Mouse (Mus musculus) G1E (cell line): ENCODE results near the gene Prom2. TPM values are rescaled to one million over a fixed set of nuclear protein-coding genes. Genes with fewer than 3 reads are reported as not detected.

Experiments used
- ATAC-seq: 2 replicates; pipeline ENCODE4 v1.8.0; 2016; ENCODE audit warnings: mild to moderate bottlenecking; ENCODE audit not compliant: insufficient number of reproducible peaks, poor library complexity, low FRiP score, severe bottlenecking; ENCODE audit errors: extremely low read depth
- DNase-seq: peaks from one replicate; pipeline ENCODE4 v3.0.0; 2012; ENCODE audit warnings: low spot score
- H3K27me3 ChIP-seq: 2 replicates; pipeline ENCODE4 v1.6.1; 2012; ENCODE audit warnings: mild to moderate bottlenecking, low read length, inconsistent platforms; ENCODE audit not compliant: insufficient read depth
- H3K36me3 ChIP-seq: replicated peaks from 2 replicates; pipeline ENCODE3; 2012; ENCODE audit warnings: mild to moderate bottlenecking, inconsistent platforms
- H3K4me1 ChIP-seq: 2 replicates; pipeline ENCODE4 v1.6.1; 2012; ENCODE audit warnings: low read depth, low read length, inconsistent platforms, mixed read lengths; ENCODE audit not compliant: insufficient read depth
- H3K4me3 ChIP-seq: 2 replicates; pipeline ENCODE4 v1.5.1; 2012; ENCODE audit warnings: low read depth, mild to moderate bottlenecking, inconsistent platforms, low read length, moderate library complexity, mixed read lengths
- H3K9me3 ChIP-seq: replicated peaks from 2 replicates; pipeline ENCODE4 v1.6.1; 2012; ENCODE audit warnings: inconsistent platforms
- CTCF ChIP-seq: IDR thresholded peaks from 2 replicates; pipeline ENCODE4 v1.5.1; 2012; ENCODE audit warnings: low read depth, low read length, inconsistent platforms, mixed read lengths
- GATA1 ChIP-seq: IDR thresholded peaks from 2 replicates; pipeline ENCODE4 v1.6.1; 2012; ENCODE audit warnings: borderline replicate concordance, low read length, inconsistent platforms, mixed read lengths
- GATA2 ChIP-seq: IDR thresholded peaks from 2 replicates; pipeline ENCODE4 v1.6.1; 2012; ENCODE audit warnings: low read depth, low read length, inconsistent platforms, borderline replicate concordance
- POLR2AphosphoS5 ChIP-seq: IDR thresholded peaks from 2 replicates; pipeline ENCODE4 v1.6.1; 2012; ENCODE audit warnings: low read depth, low read length, inconsistent platforms; ENCODE audit not compliant: insufficient replicate concordance
- TAL1 ChIP-seq: conservative IDR thresholded peaks from 2 replicates; pipeline ENCODE4 v1.6.1; 2012; ENCODE audit warnings: low read depth, low read length, inconsistent platforms, mixed read lengths
- polyA plus RNA-seq: library from polyadenylated mRNA; stranded (reverse); fragments of >175 nt; gene quantifications from 2 replicates; pipeline ENCODE4 v1.2.3, GENCODE M21; 2012
- total RNA-seq, 2 experiments: library from RNA; stranded (forward) in 1 of 2; stranded (reverse) in 1 of 2; fragments of 200-1000 nt in 1 of 2; fragments of >200 nt in 1 of 2; fragmentation: Nextera tagmentation in 1 of 2; gene quantifications; 2 replicates each; pipeline ENCODE4 v1.2.3; 2014 to 2017

Gene Prom2
- total and polyA plus RNA-seq, 3 experiments = 0.11 TPM; not detected in 2

DNA sequence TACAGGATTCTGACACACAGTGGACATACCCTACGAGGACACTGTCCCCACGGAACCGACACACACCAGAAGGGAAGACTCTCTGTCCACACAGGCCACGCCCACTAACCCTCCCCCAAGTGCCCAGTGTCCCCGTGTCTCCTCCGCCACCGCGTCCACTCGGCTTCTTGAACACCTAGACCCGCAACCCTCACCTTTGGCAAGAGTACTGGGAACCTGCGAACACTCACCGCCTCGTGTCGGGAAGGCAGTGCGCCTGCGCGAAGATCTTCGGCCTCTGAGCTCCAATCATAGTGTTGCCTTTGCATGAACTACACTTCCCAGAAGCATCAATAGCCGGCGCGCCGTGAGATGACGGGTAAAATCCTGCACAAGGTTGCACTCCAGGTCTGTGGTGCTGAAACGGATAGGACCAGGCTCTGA, 43.2 kb upstream of the Prom2 start:
- Histone ChIP-seq H3K27me3 (no peaks in the 10 kb centered on the region), H3K4me3 (peak overlapping the region; percentile 82), H3K9me3 (no peaks in the 10 kb centered on the region), H3K4me1 (peaks cover 41% of the 10 kb centered on the region), H3K36me3 (peaks cover 25% of the 10 kb centered on the region)
- peak; percentile 82 for ATAC-seq
- TF ChIP-seq CTCF (no peak), GATA1 (no peak), POLR2AphosphoS5 (no peak), GATA2 (no peak), TAL1 (no peak)
- DNase-seq = peak; percentile 88

GRCm38 (mm10) chr2:127573322-127573721, 32.1 kb upstream of the Prom2 start:
- TF ChIP-seq GATA1 (no peak), POLR2AphosphoS5 (no peak), CTCF (no peak), TAL1 (no peak), GATA2 (no peak)
- no peak for ATAC-seq
- no peak for DNase-seq
- Histone ChIP-seq H3K9me3 (0 out of 2 replicates have a peak, but pooled peaks cover 3% of the 10 kb centered on the region), H3K36me3 (peaks cover 23% of the 10 kb centered on the region), H3K4me1 (no peaks in the 10 kb centered on the region), H3K27me3 (peaks cover 5% of the 10 kb centered on the region; the same call in 1 of the 2 replicates), H3K4me3 (no peak overlapping the region)

- H3K9me3 ChIP-seq = no peaks in the 10 kb centered on the region
- TF ChIP-seq GATA1 = no peak
- TF ChIP-seq CTCF = 0 out of 2 replicates have a peak, but pooled peaks have one; percentile 24
- no peaks in the 10 kb centered on the region for H3K4me1 ChIP-seq
- ATAC-seq = peak; percentile 63; the same call in 1 of the 2 replicates
- peaks cover 4% of the 10 kb centered on the region for H3K27me3 ChIP-seq
- no peaks in the 10 kb centered on the region for H3K36me3 ChIP-seq
- peak; percentile 45 for DNase-seq
- H3K4me3 ChIP-seq = no peak overlapping the region
These were observed 18.1 kb upstream of the Prom2 start for GRCm38 (mm10) chr2:127559070-127559966.

DNA sequence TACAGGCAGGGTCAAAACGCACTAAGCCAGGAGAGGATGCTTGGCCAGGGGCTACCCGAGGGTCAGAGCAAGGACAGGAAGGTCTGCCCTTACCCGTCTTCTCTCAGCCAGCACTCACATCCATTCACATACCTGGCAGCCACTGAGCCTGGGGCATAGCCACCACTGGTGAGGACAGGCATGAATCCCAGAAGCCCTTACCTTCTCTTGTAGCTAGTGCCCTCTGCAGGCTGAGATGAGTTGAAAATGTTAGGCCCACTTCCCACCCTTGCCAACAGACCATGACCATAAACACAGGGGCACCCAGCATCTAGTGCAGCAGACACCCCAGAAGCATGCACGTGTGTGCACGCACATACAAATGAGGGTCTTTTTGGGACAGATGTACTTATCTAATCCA, 9.8 kb upstream of the Prom2 start:
- no peak for ATAC-seq
- DNase-seq = no peak
- Histone ChIP-seq H3K36me3 (no peaks in the 10 kb centered on the region), H3K4me1 (no peaks in the 10 kb centered on the region), H3K27me3 (no peaks in the 10 kb centered on the region; the same call in 1 of the 2 replicates), H3K9me3 (no peaks in the 10 kb centered on the region), H3K4me3 (no peak overlapping the region)
- no peak for TF ChIP-seq GATA1
- no peak for TF ChIP-seq GATA2
- no peak for TF ChIP-seq CTCF
- no peak for TF ChIP-seq TAL1
- no peak for TF ChIP-seq POLR2AphosphoS5

DNA sequence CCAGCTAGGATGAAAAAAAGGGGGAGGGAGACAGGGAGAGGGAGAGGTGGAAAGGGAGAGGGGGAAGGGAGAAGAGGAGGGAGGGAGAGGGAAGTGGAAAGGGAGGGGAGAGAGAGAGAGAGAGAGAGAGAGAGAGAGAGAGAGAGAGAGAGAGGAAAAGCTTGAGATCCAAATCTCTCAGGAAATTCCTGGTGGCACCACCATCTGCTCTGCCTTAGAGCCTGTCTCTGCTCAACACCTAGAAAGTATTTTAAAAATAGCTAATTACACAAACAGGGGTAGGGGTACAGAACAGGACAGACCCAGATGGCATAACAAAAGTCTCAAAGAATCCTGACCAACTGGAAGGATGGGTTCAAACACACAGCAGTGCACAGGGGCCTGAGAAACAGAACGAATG, 9.2 kb upstream of the Prom2 start:
- no peaks in the 10 kb centered on the region for H3K9me3 ChIP-seq
- H3K4me3 ChIP-seq = no peak overlapping the region
- H3K36me3 ChIP-seq = no peaks in the 10 kb centered on the region
- no peak for ATAC-seq
- no peaks in the 10 kb centered on the region for H3K4me1 ChIP-seq
- no peaks in the 10 kb centered on the region; the same call in none of the 2 replicates for H3K27me3 ChIP-seq
- TF ChIP-seq GATA1 = no peak
- TF ChIP-seq GATA2 = no peak
- no peak for TF ChIP-seq POLR2AphosphoS5
- no peak for TF ChIP-seq CTCF
- no peak for TF ChIP-seq TAL1
- no peak for DNase-seq

DNA sequence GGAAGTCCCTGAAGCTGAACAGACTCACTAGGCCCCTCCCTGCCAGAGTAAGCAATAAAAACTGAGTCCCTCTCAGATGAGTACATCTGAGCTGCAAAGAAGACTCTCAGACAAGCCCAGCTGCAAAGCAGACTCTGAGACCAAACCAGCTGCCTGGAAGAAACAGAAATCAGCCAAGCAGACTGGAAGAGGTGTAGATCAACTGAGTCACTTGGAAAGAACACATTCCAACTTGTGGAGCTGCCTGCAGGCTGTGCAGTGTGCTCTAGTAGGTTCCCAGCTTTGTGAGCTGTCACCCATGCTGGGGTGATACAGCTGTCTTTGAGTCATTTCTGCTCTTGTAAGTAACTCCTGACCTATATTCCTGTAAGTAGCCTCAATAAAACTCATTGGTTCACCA, 8.4 kb upstream of the Prom2 start:
- H3K9me3 ChIP-seq = no peaks in the 10 kb centered on the region
- TF ChIP-seq TAL1 = no peak
- TF ChIP-seq GATA2 = no peak
- no peak for TF ChIP-seq CTCF
- TF ChIP-seq POLR2AphosphoS5 = no peak
- no peak for TF ChIP-seq GATA1
- H3K4me1 ChIP-seq = no peaks in the 10 kb centered on the region
- ATAC-seq (no peak), DNase-seq (no peak)
- no peaks in the 10 kb centered on the region; the same call in none of the 2 replicates for H3K27me3 ChIP-seq
- H3K4me3 ChIP-seq = no peak overlapping the region
- H3K36me3 ChIP-seq = no peaks in the 10 kb centered on the region
